Mouse (Mus musculus): ENCODE results near the gene Mettl22.

GRCm38 (mm10) chr16:8423626-8424114 is 46.9 kb upstream of the Mettl22 start:
- TF ChIP-seq POLR2A (IDR thresholded peaks at IDR 0.05; ENCODE audit: low read depth, low read length), result no peak
- no peak for TF ChIP-seq CTCF (IDR thresholded peaks at IDR 0.05; ENCODE audit: borderline replicate concordance, insufficient read depth, low read length)
